9 mouse cellular contexts compared by ENCODE assay signal in genomic region chr11:46733242-46733789, GRCm38 (mm10). TPM values are rescaled to one million over a fixed set of nuclear protein-coding genes. Genes with fewer than 3 reads are reported as not detected.
DNase-seq lines count a peak whose midpoint lies in the region; ATAC-seq and TF ChIP-seq lines count a peak whose summit lies in the region.
"Had no signal": no experiment of that assay in that cellular context is flagged by ENCODE, and none has a peak within 500 bp of the region (broad histone marks: within the 10 kb centered on the region; RNA-seq: fewer than 3 reads in every experiment).

No protein-coding gene starts in this region.

- H3K4me3 ChIP-seq in lung, embryonic 14.5 days (ENCODE audit: low read depth, low read length), result no peak overlapping the region
- H3K4me3 ChIP-seq in liver, adult 2 months (ENCODE audit: insufficient read depth, low read depth, low read length), result no peak overlapping the region
- H3K4me3 ChIP-seq: heart, embryonic 13.5 days had no signal

- H3K79me2 ChIP-seq in liver, adult 2 months (ENCODE audit: control insufficient read depth, insufficient read depth, low read length), result no peaks in the 10 kb centered on the region

- no peak overlapping the region for H3K4me2 ChIP-seq in lung, embryonic 14.5 days
- H3K4me2 ChIP-seq: heart, embryonic 13.5 days had no signal

- no peaks in the 10 kb centered on the region for H3K9me3 ChIP-seq in lung, embryonic 14.5 days (ENCODE audit: low read depth, low read length)
- H3K9me3 ChIP-seq: heart, embryonic 13.5 days had no signal

- no peak for TF ChIP-seq POLR2A in liver, adult 2 months (IDR thresholded peaks at IDR 0.05; ENCODE audit: extremely low read depth, insufficient read depth, low read length)

- H3K27ac ChIP-seq in lung, embryonic 14.5 days (ENCODE audit: low read depth), result no peak overlapping the region
- H3K27ac ChIP-seq in liver, adult 2 months (replicated peaks; ENCODE audit: insufficient read depth, low read depth, low read length), result no peak overlapping the region
- H3K27ac ChIP-seq: heart, embryonic 13.5 days had no signal

- ATAC-seq in lung, embryonic 14.5 days (ENCODE audit: insufficient read depth), result peak; percentile 39; the same call in 1 of the 2 replicates

- H3K9ac ChIP-seq in lung, embryonic 14.5 days, result no peak overlapping the region
- H3K9ac ChIP-seq in liver, adult 2 months (ENCODE audit: low read depth, low read length), result no peak overlapping the region
- H3K9ac ChIP-seq: heart, embryonic 13.5 days had no signal

- H3K27me3 ChIP-seq in lung, embryonic 14.5 days (ENCODE audit: insufficient read depth, low read length), result no peaks in the 10 kb centered on the region
- no peaks in the 10 kb centered on the region for H3K27me3 ChIP-seq in liver, adult 2 months (ENCODE audit: control insufficient read depth, insufficient read depth, low read length)
- H3K27me3 ChIP-seq: heart, embryonic 13.5 days had no signal

- no peaks in the 10 kb centered on the region for H3K36me3 ChIP-seq in lung, embryonic 14.5 days (ENCODE audit: insufficient read depth)
- H3K36me3 ChIP-seq in liver, adult 2 months (ENCODE audit: control insufficient read depth, insufficient read depth, low read length), result no peaks in the 10 kb centered on the region
- H3K36me3 ChIP-seq: heart, embryonic 13.5 days had no signal

- H3K4me1 ChIP-seq in lung, embryonic 14.5 days (ENCODE audit: insufficient read depth), result no peaks in the 10 kb centered on the region
- peaks cover 5% of the 10 kb centered on the region for H3K4me1 ChIP-seq in liver, adult 2 months (ENCODE audit: control insufficient read depth, insufficient read depth, low read length)
- H3K4me1 ChIP-seq: heart, embryonic 13.5 days had no signal

- 47% methylated on average over 6 of the region's 6 CpGs for WGBS in lung, embryonic 14.5 days
- 58% methylated on average over 6 of the region's 6 CpGs for WGBS in liver, adult 2 months

- TF ChIP-seq CTCF in lung, embryonic 14.5 days (IDR thresholded peaks at IDR 0.05; ENCODE audit: low read depth), result peak; percentile 56
- TF ChIP-seq CTCF in liver, adult 2 months (IDR thresholded peaks at IDR 0.05; ENCODE audit: low read depth, low read length), result peak; percentile 55

- DNase-seq in cerebellum, postnatal 10 days, result peak; percentile 6 to 12
- DNase-seq in cerebellum, adult 11 months, result no peak
- peak; percentile 50 for DNase-seq in lung, embryonic 14.5 days
- no peak for DNase-seq in lung, postnatal 4 days
- peak; percentile 48 for DNase-seq in embryo, embryonic 10 days (ENCODE audit: low spot score)
- peak; percentile 46 for DNase-seq in liver, adult 2 months (ENCODE audit: extremely low read depth, low read depth, low spot score)
- peak; percentile 25 for DNase-seq in yolk sac, embryonic 10.5 days (ENCODE audit: low spot score)
- DNase-seq in cerebellum, adult 11-12 months, result no peak

RNA-seq across cellular contexts. Expression of gene Havcr1, which starts 1.6 kb away (rescaled TPM):
- polyA plus RNA-seq in lung, embryonic 14.5 days (2014; fragmentation: Nextera tagmentation; extraction: Ambion mirVana), result 2.2 and 2.7 TPM in 2 replicates
- 0.09 and 0.27 TPM in 2 replicates for total RNA-seq in liver, adult 2 months (2014; rRNA removed)
- 0.06 TPM in 1 of 2 replicates, not detected in the other for polyA plus RNA-seq in liver, adult 2 months (2012; rRNA removed)
- polyA plus RNA-seq: heart, embryonic 13.5 days had no signal

RNA-seq across cellular contexts. Expression of gene Timd2, which starts 26.5 kb away (rescaled TPM):
- not detected in 2 replicates for polyA plus RNA-seq in lung, embryonic 14.5 days (2014; fragmentation: Nextera tagmentation; extraction: Ambion mirVana)
- total RNA-seq in liver, adult 2 months (2014; rRNA removed), result 92.8 and 119 TPM in 2 replicates
- polyA plus RNA-seq in liver, adult 2 months (2012; rRNA removed), result 134 and 163 TPM in 2 replicates

Comparison
In these comparisons a context has a peak if more than half of its experiments do, and no peak if none do; other contexts are left out.
1. DNase-seq: peak in cerebellum, postnatal 10 days (2 of 2), lung, embryonic 14.5 days (single experiment), embryo, embryonic 10 days (single experiment), liver, adult 2 months (single experiment) and yolk sac, embryonic 10.5 days (single experiment); none in cerebellum, adult 11 months (single experiment), lung, postnatal 4 days (0 of 2) and cerebellum, adult 11-12 months (single experiment).
2. RNA of gene Timd2, which starts 26.5 kb away (polyA plus RNA-seq): 134 to 163 TPM in liver, adult 2 months; not detected in lung, embryonic 14.5 days; every median in the first group is over 100 times any median in the second.